Mouse (Mus musculus): Measurements from ENCODE around the gene Ier5. TPM values are rescaled to one million over a fixed set of nuclear protein-coding genes. Genes with fewer than 3 reads are reported as not detected.

Gene Ier5
- total and polyA plus RNA-seq, 3 experiments, result 47.7 to 59.3 (median 58.8) TPM

- TF ChIP-seq POLR2AphosphoS2 (IDR thresholded peaks at IDR 0.05; ENCODE audit: low read depth, low read length), result no peak
- no peak for TF ChIP-seq BHLHE40 (IDR thresholded peaks at IDR 0.05; ENCODE audit: low read depth, low read length)
- 0 out of 2 replicates have a peak, but pooled peaks have one; percentile 39 for TF ChIP-seq JUND (conservative IDR thresholded peaks at IDR 0.05; ENCODE audit: low read depth, low read length)
- TF ChIP-seq MXI1 (IDR thresholded peaks at IDR 0.05; ENCODE audit: low read depth, low read length), result no peak
- TF ChIP-seq MAZ (IDR thresholded peaks at IDR 0.05; ENCODE audit: low read depth, low read length), result no peak
- no peak for TF ChIP-seq PAX5 (IDR thresholded peaks at IDR 0.05; ENCODE audit: low read length)
- TF ChIP-seq CHD1 (IDR thresholded peaks at IDR 0.05; ENCODE audit: low read depth, low read length), result no peak
- TF ChIP-seq RCOR1 (conservative IDR thresholded peaks at IDR 0.05; ENCODE audit: low read depth, low read length), result no peak
- no peak for TF ChIP-seq MEF2A (IDR thresholded peaks at IDR 0.05; ENCODE audit: borderline replicate concordance, low read depth, low read length)
- TF ChIP-seq E2F4 (IDR thresholded peaks at IDR 0.05; ENCODE audit: insufficient replicate concordance, low read depth, low read length), result no peak
- peak; percentile 57; the same call in 1 of the 2 replicates for TF ChIP-seq HCFC1 (IDR thresholded peaks at IDR 0.05; ENCODE audit: low read depth, low read length)
- TF ChIP-seq ZMIZ1 (IDR thresholded peaks at IDR 0.05; ENCODE audit: low read depth, low read length), result no peak
- 0 out of 2 replicates have a peak, but pooled peaks have one; percentile 11 for TF ChIP-seq TBP (conservative IDR thresholded peaks at IDR 0.05; ENCODE audit: low read depth, low read length)
Measured at GRCm38 (mm10) chr1:155146572-155146980, 47.1 kb upstream of the Ier5 start, which contains the start of gene Mr1 (continued).

- DNase-seq (ENCODE audit: extremely low read depth), result peak; percentile 41
- Histone ChIP-seq H3K4me1 (ENCODE audit: control insufficient read depth in 1 of 2, insufficient read depth in 2 of 2) (peaks cover 6 to 28% of the 10 kb centered on the region in 2 experiments), H3K9me3 (replicated peaks; ENCODE audit: low read length) (no peaks in the 10 kb centered on the region), H3K36me3 (replicated peaks in 1 of 2; ENCODE audit: control insufficient read depth in 1 of 2, insufficient read depth in 1 of 2, low read length in 1 of 2) (no peaks in the 10 kb centered on the region), H3K27ac (ENCODE audit: insufficient read depth, low read depth) (no peak overlapping the region), H3K4me3 (replicated peaks in 1 of 3; ENCODE audit: low read depth in 2 of 3, low read length in 2 of 3, poor library complexity in 1 of 3) (peak overlapping the region; percentile 59 to 92 (median 84)), H3K79me2 (replicated peaks; ENCODE audit: control insufficient read depth, extremely low read depth, insufficient read depth, poor library complexity, severe bottlenecking) (no peaks in the 10 kb centered on the region), H3K9ac (ENCODE audit: insufficient read depth, low read depth) (peak overlapping the region; percentile 91), H3K27me3 (replicated peaks) (no peaks in the 10 kb centered on the region), H3K4me2 (ENCODE audit: insufficient read depth, low read depth, poor library complexity, severe bottlenecking) (peak overlapping the region; percentile 94)
- dilution Hi-C loops (cut with MboI; ENCODE audit: extremely low pct_ligation_motif_present, extremely low pct_unique_long_range_greater_than_20kb, low sequenced_read_pairs) (no loop called here), in situ Hi-C loops (cut with MboI; ENCODE audit: low pct_ligation_motif_present, low pct_unique_long_range_greater_than_20kb, low sequenced_read_pairs) (no loop called here)
- 0 out of 2 replicates have a peak, but pooled peaks have one; percentile 39 for TF ChIP-seq ELF1 (IDR thresholded peaks at IDR 0.05; ENCODE audit: low read depth, low read length)
- no peak for TF ChIP-seq MAFK (IDR thresholded peaks at IDR 0.05; ENCODE audit: insufficient replicate concordance, low read length)
Measured at GRCm38 (mm10) chr1:155145620-155146019, 46.2 kb upstream of the Ier5 start.

- no peak overlapping the region for H3K27ac ChIP-seq (ENCODE audit: insufficient read depth, low read depth)
- no peaks in the 10 kb centered on the region for H3K27me3 ChIP-seq (replicated peaks)
- H3K9me3 ChIP-seq (replicated peaks; ENCODE audit: low read length), result no peaks in the 10 kb centered on the region
- DNase-seq (ENCODE audit: extremely low read depth), result peak; percentile 92
- in situ Hi-C loops (cut with MboI; ENCODE audit: low pct_ligation_motif_present, low pct_unique_long_range_greater_than_20kb, low sequenced_read_pairs) (loop anchor here (5.0 kb wide), 1 partner anchor 43 kb away; the partner anchor contains the start of gene Ier5), dilution Hi-C loops (cut with MboI; ENCODE audit: extremely low pct_ligation_motif_present, extremely low pct_unique_long_range_greater_than_20kb, low sequenced_read_pairs) (no loop called here)
- no peak overlapping the region for H3K4me2 ChIP-seq (ENCODE audit: insufficient read depth, low read depth, poor library complexity, severe bottlenecking)
- no peak overlapping the region for H3K9ac ChIP-seq (ENCODE audit: insufficient read depth, low read depth)
- H3K4me3 ChIP-seq (replicated peaks in 1 of 3; ENCODE audit: low read depth in 2 of 3, low read length in 2 of 3, poor library complexity in 1 of 3), result no peak overlapping the region
- no peaks in the 10 kb centered on the region for H3K79me2 ChIP-seq (replicated peaks; ENCODE audit: control insufficient read depth, extremely low read depth, insufficient read depth, poor library complexity, severe bottlenecking)
- peaks cover 18 to 60% of the 10 kb centered on the region in 2 experiments for H3K4me1 ChIP-seq (ENCODE audit: control insufficient read depth in 1 of 2, insufficient read depth in 2 of 2)
- H3K36me3 ChIP-seq (replicated peaks in 1 of 2; ENCODE audit: control insufficient read depth in 1 of 2, insufficient read depth in 1 of 2, low read length in 1 of 2), result peaks cover 0 to 23% of the 10 kb centered on the region in 2 experiments
- 0 out of 2 replicates have a peak, but pooled peaks have one; percentile 21 for TF ChIP-seq ETS1 (conservative IDR thresholded peaks at IDR 0.05; ENCODE audit: low read depth, low read length)
- TF ChIP-seq NELFE (IDR thresholded peaks at IDR 0.05; ENCODE audit: low read depth, low read length), result no peak
- no peak for TF ChIP-seq PAX5 (IDR thresholded peaks at IDR 0.05; ENCODE audit: low read length)
- peak; percentile 19; the same call in 1 of the 2 replicates for TF ChIP-seq MEF2A (IDR thresholded peaks at IDR 0.05; ENCODE audit: borderline replicate concordance, low read depth, low read length)
- TF ChIP-seq RAD21 (IDR thresholded peaks at IDR 0.05; ENCODE audit: low read depth, low read length), result peak; percentile 80
- no peak; the same call in 1 of the 2 replicates for TF ChIP-seq IRF4 (IDR thresholded peaks at IDR 0.05; ENCODE audit: low read depth, low read length)
- TF ChIP-seq CHD2 (IDR thresholded peaks at IDR 0.05; ENCODE audit: low read length), result no peak
- peak; percentile 33; the same call in 1 of the 2 replicates for TF ChIP-seq JUND (conservative IDR thresholded peaks at IDR 0.05; ENCODE audit: low read depth, low read length)
- TF ChIP-seq TBP (conservative IDR thresholded peaks at IDR 0.05; ENCODE audit: low read depth, low read length), result no peak
- TF ChIP-seq USF2 (conservative IDR thresholded peaks at IDR 0.05; ENCODE audit: low read depth, low read length), result no peak
- no peak for TF ChIP-seq USF1 (IDR thresholded peaks at IDR 0.05; ENCODE audit: low read depth, low read length)
- TF ChIP-seq CTCF (conservative IDR thresholded peaks at IDR 0.05 in 1 of 2, IDR thresholded peaks at IDR 0.05 in 1 of 2; ENCODE audit: low read depth in 2 of 2, low read length in 2 of 2), result peak; percentile 54 to 84
- TF ChIP-seq ZKSCAN1 (IDR thresholded peaks at IDR 0.05; ENCODE audit: borderline replicate concordance, low read depth, low read length), result no peak
- no peak for TF ChIP-seq MAFK (IDR thresholded peaks at IDR 0.05; ENCODE audit: insufficient replicate concordance, low read length)
- TF ChIP-seq MXI1 (IDR thresholded peaks at IDR 0.05; ENCODE audit: low read depth, low read length), result no peak
- TF ChIP-seq ELF1 (IDR thresholded peaks at IDR 0.05; ENCODE audit: low read depth, low read length), result no peak
- TF ChIP-seq E2F4 (IDR thresholded peaks at IDR 0.05; ENCODE audit: insufficient replicate concordance, low read depth, low read length), result no peak
- no peak for TF ChIP-seq JUN (IDR thresholded peaks at IDR 0.05; ENCODE audit: insufficient read depth, low read depth, low read length)
- TF ChIP-seq SMC3 (IDR thresholded peaks at IDR 0.05; ENCODE audit: low read depth, low read length), result peak; percentile 96
- TF ChIP-seq ZMIZ1 (IDR thresholded peaks at IDR 0.05; ENCODE audit: low read depth, low read length), result no peak
- no peak for TF ChIP-seq BHLHE40 (IDR thresholded peaks at IDR 0.05; ENCODE audit: low read depth, low read length)
- peak; percentile 50; the same call in 1 of the 2 replicates for TF ChIP-seq ZC3H11A (IDR thresholded peaks at IDR 0.05; ENCODE audit: low read depth, low read length)
Measured at GRCm38 (mm10) chr1:155140076-155140475, 40.6 kb upstream of the Ier5 start.
